Mouse (Mus musculus) MEL (cell line): Measurements from ENCODE around the gene Fbxw7.

Source experiments
- CTCF ChIP-seq, 3 experiments: IDR thresholded peaks in 2 of 3; conservative IDR thresholded peaks in 1 of 3; 2 replicates each; pipeline ENCODE4 v1.5.1; 2011 to 2012; ENCODE audit warnings: low read length in 3 of 3, low read depth in 2 of 3, mild to moderate bottlenecking in 2 of 3, improper control_type of control experiment in 1 of 3, inconsistent platforms in 1 of 3, mixed read lengths in 1 of 3, moderate library complexity in 1 of 3; ENCODE audit not compliant: control insufficient read depth in 1 of 3, insufficient read depth in 1 of 3, poor library complexity in 1 of 3, severe bottlenecking in 1 of 3
- ETS1 ChIP-seq: IDR thresholded peaks from 2 replicates; pipeline ENCODE4 v1.6.1; 2012; ENCODE audit warnings: low read depth, mild to moderate bottlenecking, inconsistent platforms, low read length, improper control_type of control experiment, moderate library complexity
- GABPA ChIP-seq: IDR thresholded peaks from 2 replicates; pipeline ENCODE4 v1.6.1; 2012; ENCODE audit warnings: low read depth, mild to moderate bottlenecking, inconsistent platforms, low read length, improper control_type of control experiment, moderate library complexity
- GATA1 ChIP-seq: IDR thresholded peaks from 2 replicates; pipeline ENCODE4 v1.6.1; 2011; ENCODE audit warnings: low read depth, low read length, improper control_type of control experiment
- MAX ChIP-seq: IDR thresholded peaks from 2 replicates; pipeline ENCODE4 v1.6.1; 2011; ENCODE audit warnings: low read length, improper control_type of control experiment
- NRF1 ChIP-seq: IDR thresholded peaks from 2 replicates; pipeline ENCODE4 v1.6.1; 2014; ENCODE audit warnings: low read depth, mild to moderate bottlenecking, inconsistent platforms, low read length, improper control_type of control experiment, moderate library complexity; ENCODE audit not compliant: poor library complexity, insufficient read depth, severe bottlenecking
- TAL1 ChIP-seq: IDR thresholded peaks from 2 replicates; pipeline ENCODE4 v1.6.1; 2012; ENCODE audit warnings: mild to moderate bottlenecking, inconsistent platforms, low read length, moderate library complexity, mixed read lengths
- ZMIZ1 ChIP-seq: IDR thresholded peaks from 2 replicates; pipeline ENCODE4 v1.6.1; 2012; ENCODE audit warnings: low read depth, mild to moderate bottlenecking, inconsistent platforms, low read length, improper control_type of control experiment, moderate library complexity

DNA sequence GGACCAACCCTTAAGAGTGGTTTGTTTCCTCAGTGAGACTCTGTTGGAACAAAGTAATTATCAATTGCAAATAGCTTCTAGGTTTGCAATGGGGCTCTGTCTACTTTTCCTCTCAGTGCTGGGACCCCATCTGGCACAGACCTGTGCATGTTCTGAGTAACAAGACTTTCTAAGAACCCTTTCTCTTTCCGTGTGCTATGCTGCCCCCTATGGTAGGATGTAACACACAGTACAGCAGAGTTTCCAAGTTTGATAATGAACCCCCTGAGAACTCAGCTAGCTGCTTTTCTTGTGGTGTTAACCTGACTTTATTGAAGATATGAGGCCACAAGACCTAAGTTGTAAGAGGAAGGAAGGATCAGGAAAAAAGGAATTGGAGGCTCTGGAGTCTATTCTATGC, 91.5 kb downstream of the Fbxw7 start:
- TF ChIP-seq CTCF (IDR thresholded peaks at IDR 0.05 in 2 of 3, conservative IDR thresholded peaks at IDR 0.05 in 1 of 3; ENCODE audit: control insufficient read depth in 1 of 3, insufficient read depth in 1 of 3, low read depth in 2 of 3, low read length in 3 of 3, poor library complexity in 1 of 3, severe bottlenecking in 1 of 3) (peak; percentile 20 to 79 (median 62); a peak in 4 of 6 replicates), ETS1 (no peak), MAX (no peak), ZMIZ1 (no peak), GATA1 (0 out of 2 replicates have a peak, but pooled peaks have one; percentile 22), GABPA (no peak), TAL1 (no peak), NRF1 (no peak)
